Mouse (Mus musculus): Measurements from ENCODE around the gene Sec61a2.

- no peak for TF ChIP-seq CTCF (conservative IDR thresholded peaks at IDR 0.05; ENCODE audit: insufficient read depth, insufficient read length, low read depth, low read length)
- TF ChIP-seq POLR2A (IDR thresholded peaks at IDR 0.05; ENCODE audit: low read depth, low read length) = no peak
Measured at GRCm38 (mm10) chr2:5867681-5868080, 27.6 kb downstream of the Sec61a2 start.
